Mouse (Mus musculus) heart, embryonic 12.5 days (tissue): ENCODE measurements around the gene Grsf1. TPM values are rescaled to one million over a fixed set of nuclear protein-coding genes. Genes with fewer than 3 reads are reported as not detected.

Source experiments
- ATAC-seq: fragments of 200-750 bp; cut with Nextera tagmentation; 2 replicates; pipeline ENCODE4 v1.8.0; 2017; ENCODE audit warnings: moderate TSS enrichment, moderate library complexity; ENCODE audit not compliant: insufficient number of reproducible peaks, low FRiP score
- H3K27ac ChIP-seq: fragments of 300-500 bp; sonication (generic); 2 replicates; pipeline ENCODE4 v1.5.1; 2016; ENCODE audit warnings: mild to moderate bottlenecking, moderate library complexity; ENCODE audit not compliant: poor library complexity, severe bottlenecking
- H3K27me3 ChIP-seq: fragments of 300-500 bp; sonication (generic); replicated peaks from 2 replicates; pipeline ENCODE4 v1.6.1; 2016; ENCODE audit warnings: mild to moderate bottlenecking, moderate library complexity
- H3K36me3 ChIP-seq: fragments of 300-500 bp; sonication (generic); 2 replicates; pipeline ENCODE4 v1.6.1; 2016; ENCODE audit warnings: mild to moderate bottlenecking, moderate library complexity
- H3K4me1 ChIP-seq: fragments of 300-500 bp; sonication (generic); replicated peaks from 2 replicates; pipeline ENCODE4 v1.6.1; 2016; ENCODE audit warnings: mild to moderate bottlenecking
- H3K4me2 ChIP-seq: fragments of 300-500 bp; sonication (generic); 2 replicates; pipeline ENCODE4 v1.6.1; 2016; ENCODE audit warnings: mild to moderate bottlenecking, moderate library complexity
- H3K4me3 ChIP-seq: fragments of 300-500 bp; sonication (generic); 2 replicates; pipeline ENCODE4 v1.5.1; 2016; ENCODE audit warnings: mild to moderate bottlenecking
- H3K9ac ChIP-seq: fragments of 300-500 bp; sonication (generic); 2 replicates; pipeline ENCODE4 v1.6.1; 2016; ENCODE audit warnings: mild to moderate bottlenecking, moderate library complexity
- H3K9me3 ChIP-seq: fragments of 300-500 bp; sonication (generic); replicated peaks from 2 replicates; pipeline ENCODE4 v1.6.1; 2016; ENCODE audit warnings: mild to moderate bottlenecking, moderate library complexity
- WGBS: fragments of 180-500 bp; shearing (Covaris S2); methylation state at CpG from one replicate; pipeline ENCODE4 v1.1.7; 2016; 5-methylcytosine and 5-hydroxymethylcytosine counted together
- polyA plus RNA-seq: library from polyadenylated mRNA; unstranded; fragments of >200 nt; fragmentation: Nextera tagmentation; extraction: Ambion mirVana; gene quantifications from 2 replicates; pipeline ENCODE4 v1.2.1, GENCODE M21; 2016

Grsf1 gene
- polyA plus RNA-seq, 1 experiment from 2014 or later: 90.1 TPM

GRCm38 (mm10) chr5:88703551-88703950, 27.6 kb upstream of the Grsf1 start:
- Histone ChIP-seq H3K4me2 (no peak overlapping the region), H3K36me3 (no peaks in the 10 kb centered on the region), H3K27ac (no peak overlapping the region), H3K9ac (no peak overlapping the region), H3K4me1 (no peaks in the 10 kb centered on the region; the same call in 1 of the 2 replicates), H3K4me3 (no peak overlapping the region), H3K9me3 (no peaks in the 10 kb centered on the region), H3K27me3 (no peaks in the 10 kb centered on the region)
- ATAC-seq: no peak
- WGBS: 81% methylated on average over 4 of the region's 4 CpGs

DNA sequence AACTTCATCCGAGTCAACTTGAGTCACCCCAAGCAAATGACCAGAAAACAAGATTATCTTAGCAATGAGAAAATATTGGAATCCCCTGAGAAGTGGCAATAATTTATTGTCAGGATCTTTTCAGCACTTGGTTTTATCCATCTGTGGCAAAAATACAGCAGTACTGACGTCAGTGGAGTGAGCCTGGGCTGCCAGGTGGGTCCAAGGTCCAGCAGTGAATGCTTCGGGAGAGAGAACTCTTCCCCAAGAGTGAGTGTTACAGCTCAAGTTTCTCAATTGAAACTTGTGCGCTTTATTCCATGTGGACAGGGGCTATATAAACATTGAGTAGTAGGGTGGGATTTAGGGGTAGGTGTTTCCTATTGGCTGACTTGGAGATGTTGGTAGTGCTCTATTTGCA, 26.1 kb upstream of the Grsf1 start:
- no peak overlapping the region for H3K4me2 ChIP-seq
- no peaks in the 10 kb centered on the region for H3K9me3 ChIP-seq
- no peak for ATAC-seq
- no peak overlapping the region for H3K4me3 ChIP-seq
- H3K27me3 ChIP-seq: no peaks in the 10 kb centered on the region
- no peaks in the 10 kb centered on the region for H3K36me3 ChIP-seq
- 75% methylated on average over 4 of the region's 4 CpGs for WGBS
- no peak overlapping the region for H3K9ac ChIP-seq
- H3K27ac ChIP-seq: no peak overlapping the region
- H3K4me1 ChIP-seq: no peaks in the 10 kb centered on the region; the same call in 1 of the 2 replicates

DNA sequence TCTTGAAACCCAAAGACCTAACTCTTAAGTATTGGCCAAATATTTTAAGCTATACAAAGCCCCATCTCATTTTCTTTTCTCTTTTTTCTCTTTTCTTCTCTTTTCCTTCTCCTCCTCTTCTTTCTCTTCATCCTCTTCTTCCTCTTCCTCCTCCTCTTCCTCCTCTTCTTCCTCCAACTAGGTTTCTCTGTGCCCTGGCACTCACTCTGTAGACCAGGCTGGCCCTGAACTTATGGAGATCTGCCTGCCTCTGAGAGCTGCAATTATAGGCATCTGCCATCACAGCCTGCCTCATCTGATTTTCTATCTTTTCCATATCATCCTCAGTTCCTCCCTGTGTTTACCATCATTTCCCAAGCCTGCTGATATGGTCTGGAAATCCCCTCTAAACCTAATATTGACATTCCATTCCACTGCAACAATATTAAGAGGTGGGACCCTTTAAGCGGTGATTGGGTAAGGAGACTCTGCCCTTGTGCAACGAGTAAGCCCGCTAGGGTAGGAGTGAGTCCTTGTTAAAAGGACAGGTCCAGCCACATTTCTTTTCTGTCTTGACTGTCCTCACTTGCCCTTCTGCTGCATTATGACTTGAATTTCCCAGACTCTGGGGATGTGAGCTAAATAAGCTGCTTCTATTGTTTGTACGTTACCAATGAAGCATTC, 23.4 kb upstream of the Grsf1 start:
- no peak overlapping the region for H3K27ac ChIP-seq
- WGBS: 67% methylated on average over 4 of the region's 4 CpGs

GRCm38 (mm10) chr5:88697291-88697690, 21.3 kb upstream of the Grsf1 start:
- H3K36me3 ChIP-seq: no peaks in the 10 kb centered on the region
- WGBS: 77% methylated on average over 5 of the region's 5 CpGs
- no peaks in the 10 kb centered on the region for H3K4me1 ChIP-seq
- no peaks in the 10 kb centered on the region for H3K9me3 ChIP-seq
- H3K4me3 ChIP-seq: no peak overlapping the region
- ATAC-seq: no peak
- H3K9ac ChIP-seq: no peak overlapping the region
- H3K27me3 ChIP-seq: no peaks in the 10 kb centered on the region
- no peak overlapping the region for H3K27ac ChIP-seq
- no peak overlapping the region for H3K4me2 ChIP-seq

More for the DNA sequence above, 23.4 kb upstream of the Grsf1 start:
- no peak overlapping the region for H3K4me2 ChIP-seq
- H3K9ac ChIP-seq: no peak overlapping the region
- H3K9me3 ChIP-seq: no peaks in the 10 kb centered on the region
- H3K4me1 ChIP-seq: no peaks in the 10 kb centered on the region
- H3K36me3 ChIP-seq: no peaks in the 10 kb centered on the region
- ATAC-seq: no peak
- H3K4me3 ChIP-seq: no peak overlapping the region
- H3K27me3 ChIP-seq: no peaks in the 10 kb centered on the region

- H3K27ac ChIP-seq: no peak overlapping the region
- no peak for ATAC-seq
- H3K4me2 ChIP-seq: no peak overlapping the region
- H3K4me1 ChIP-seq: 0 out of 2 replicates have a peak, but pooled peaks cover 4% of the 10 kb centered on the region
- H3K27me3 ChIP-seq: no peaks in the 10 kb centered on the region
- no peak overlapping the region for H3K4me3 ChIP-seq
- no peaks in the 10 kb centered on the region for H3K36me3 ChIP-seq
- H3K9me3 ChIP-seq: no peaks in the 10 kb centered on the region
- H3K9ac ChIP-seq: no peak overlapping the region
Measured at GRCm38 (mm10) chr5:88693057-88693456, 17.1 kb upstream of the Grsf1 start.

DNA sequence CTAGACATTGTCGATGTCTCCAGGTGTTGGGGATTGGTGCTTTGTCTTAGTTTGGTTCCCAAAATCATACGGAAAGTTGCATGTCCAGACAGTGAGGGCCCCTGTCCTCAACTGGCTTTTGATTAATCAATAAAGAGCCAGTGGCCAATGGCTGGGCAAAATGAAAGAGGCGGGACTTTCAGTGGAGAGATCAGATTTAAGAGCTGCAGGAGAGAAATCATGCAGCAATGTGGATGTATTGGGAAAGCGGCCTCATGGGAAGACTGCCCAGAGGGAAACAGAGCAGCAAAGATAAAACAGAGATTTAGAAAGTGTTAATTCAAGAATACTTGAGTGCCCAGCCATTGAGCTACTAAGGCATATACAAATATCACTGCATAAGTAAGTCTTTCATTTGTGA, 16.6 kb upstream of the Grsf1 start:
- WGBS: 87% methylated on average over 4 of the region's 4 CpGs
- no peak overlapping the region for H3K4me2 ChIP-seq
- no peak overlapping the region for H3K9ac ChIP-seq
- H3K4me1 ChIP-seq: 0 out of 2 replicates have a peak, but pooled peaks cover 4% of the 10 kb centered on the region
- H3K4me3 ChIP-seq: no peak overlapping the region
- no peaks in the 10 kb centered on the region for H3K36me3 ChIP-seq
- no peak overlapping the region for H3K27ac ChIP-seq
- H3K27me3 ChIP-seq: no peaks in the 10 kb centered on the region
- no peaks in the 10 kb centered on the region for H3K9me3 ChIP-seq
- ATAC-seq: no peak

GRCm38 (mm10) chr5:88691506-88692095, 15.6 kb upstream of the Grsf1 start:
- H3K27ac ChIP-seq: no peak overlapping the region
- no peak overlapping the region for H3K9ac ChIP-seq
- no peaks in the 10 kb centered on the region for H3K36me3 ChIP-seq
- 0 out of 2 replicates have a peak, but pooled peaks cover 4% of the 10 kb centered on the region for H3K4me1 ChIP-seq
- H3K4me2 ChIP-seq: no peak overlapping the region
- no peak overlapping the region for H3K4me3 ChIP-seq
- ATAC-seq: no peak
- WGBS: 73% methylated on average over 6 of the region's 6 CpGs
- H3K9me3 ChIP-seq: no peaks in the 10 kb centered on the region
- no peaks in the 10 kb centered on the region for H3K27me3 ChIP-seq

DNA sequence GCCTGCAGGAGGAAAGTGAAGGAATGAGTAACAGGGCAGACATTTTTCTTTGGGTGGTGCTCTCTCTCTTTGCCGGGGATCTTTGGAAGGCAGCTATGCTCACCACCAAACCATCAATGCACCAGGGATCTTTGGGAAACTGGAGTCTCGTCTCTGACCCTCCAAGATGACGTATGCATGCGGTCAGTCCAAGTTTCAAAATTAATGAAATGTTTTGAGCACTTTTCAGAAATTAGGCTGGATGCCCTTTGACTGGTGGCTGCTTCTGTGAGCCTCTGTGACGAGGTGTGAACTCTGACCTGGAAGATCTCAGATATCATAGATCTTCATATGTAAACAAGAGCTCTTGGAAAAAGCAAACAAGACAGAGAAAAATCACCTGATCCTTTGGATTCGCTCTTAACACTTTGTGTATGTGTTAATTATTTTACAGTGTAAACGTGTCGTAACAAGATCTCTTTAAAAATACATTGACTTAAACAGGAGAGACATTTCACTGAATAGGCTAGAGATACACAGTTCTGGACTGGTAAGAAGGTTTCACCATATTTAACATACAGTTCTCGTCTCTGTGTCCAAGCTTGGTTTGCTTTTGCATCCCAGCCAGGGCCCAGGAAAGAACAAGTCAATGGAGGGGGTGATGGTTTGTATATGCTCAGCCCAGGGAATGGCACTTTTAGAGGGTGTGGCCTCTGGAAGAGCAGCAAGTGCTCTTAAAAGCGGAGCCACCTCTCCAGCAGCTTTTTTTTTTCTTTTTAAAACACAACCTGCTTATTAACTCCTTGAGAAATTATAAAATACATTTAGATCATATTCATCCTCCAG, 14.9 kb upstream of the Grsf1 start:
- Histone ChIP-seq H3K27ac (no peak overlapping the region), H3K4me3 (no peak overlapping the region), H3K9ac (no peak overlapping the region), H3K4me2 (no peak overlapping the region), H3K36me3 (no peaks in the 10 kb centered on the region), H3K4me1 (peaks cover 4% of the 10 kb centered on the region), H3K27me3 (no peaks in the 10 kb centered on the region), H3K9me3 (no peaks in the 10 kb centered on the region)
- ATAC-seq: no peak
- WGBS: 70% methylated on average over 10 of the region's 10 CpGs

- whole genome bisulfite sequencing: 66% methylated on average over 3 of the region's 3 CpGs
- no peak overlapping the region for H3K27ac ChIP-seq
- ATAC-seq: no peak
- H3K9ac ChIP-seq: no peak overlapping the region
- no peak overlapping the region for H3K4me3 ChIP-seq
- H3K36me3 ChIP-seq: no peaks in the 10 kb centered on the region
- H3K27me3 ChIP-seq: no peaks in the 10 kb centered on the region
- no peak overlapping the region for H3K4me2 ChIP-seq
- peaks cover 17% of the 10 kb centered on the region for H3K4me1 ChIP-seq
- no peaks in the 10 kb centered on the region for H3K9me3 ChIP-seq
Measured at GRCm38 (mm10) chr5:88689279-88689938, 13.4 kb upstream of the Grsf1 start.

- WGBS: 64% methylated on average over 15 of the region's 15 CpGs
- Histone ChIP-seq H3K4me1 (peaks cover 22% of the 10 kb centered on the region), H3K27me3 (no peaks in the 10 kb centered on the region), H3K4me3 (no peak overlapping the region), H3K36me3 (no peaks in the 10 kb centered on the region), H3K4me2 (no peak overlapping the region), H3K27ac (no peak overlapping the region), H3K9me3 (no peaks in the 10 kb centered on the region), H3K9ac (no peak overlapping the region)
- ATAC-seq: peak; percentile 48; the same call in 1 of the 2 replicates
Measured at GRCm38 (mm10) chr5:88688583-88689187, 12.7 kb upstream of the Grsf1 start.
